Mouse (Mus musculus) intestine, postnatal 0 days (tissue): ENCODE results near the gene Tmx1. TPM values are rescaled to one million over a fixed set of nuclear protein-coding genes. Genes with fewer than 3 reads are reported as not detected.

Experiments
- ATAC-seq: fragments of 200-750 bp; cut with Nextera tagmentation; 2 replicates; pipeline ENCODE4 v1.8.0; 2017; ENCODE audit warnings: mild to moderate bottlenecking, moderate TSS enrichment, moderate library complexity
- H3K27ac ChIP-seq: fragments of 300-500 bp; sonication (generic); 2 replicates; pipeline ENCODE4 v1.5.1; 2014; ENCODE audit warnings: mild to moderate bottlenecking, low read depth, low read length, moderate library complexity
- H3K27me3 ChIP-seq: fragments of 300-500 bp; sonication (generic); replicated peaks from 2 replicates; pipeline ENCODE4 v1.6.1; 2014; ENCODE audit warnings: low read length, mixed read lengths; ENCODE audit not compliant: control insufficient read depth, insufficient read depth
- H3K36me3 ChIP-seq: fragments of 300-500 bp; sonication (generic); 2 replicates; pipeline ENCODE4 v1.6.1; 2014; ENCODE audit warnings: mild to moderate bottlenecking, moderate library complexity; ENCODE audit not compliant: control insufficient read depth, insufficient read depth
- H3K4me1 ChIP-seq: fragments of 300-500 bp; sonication (generic); replicated peaks from 2 replicates; pipeline ENCODE4 v1.6.1; 2014; ENCODE audit warnings: antibody characterized with exemption, low read length, mixed read lengths; ENCODE audit not compliant: control insufficient read depth, insufficient read depth
- H3K4me2 ChIP-seq: fragments of 300-500 bp; sonication (generic); replicated peaks from 2 replicates; pipeline ENCODE4 v1.6.1; 2014; ENCODE audit warnings: low read depth, mild to moderate bottlenecking, moderate library complexity
- H3K4me3 ChIP-seq: fragments of 300-500 bp; sonication (generic); 2 replicates; pipeline ENCODE4 v1.5.1; 2014; ENCODE audit warnings: low read depth, low read length
- H3K9ac ChIP-seq: fragments of 300-500 bp; sonication (generic); 2 replicates; pipeline ENCODE4 v1.6.1; 2014; ENCODE audit warnings: mild to moderate bottlenecking, low read depth, low read length
- H3K9me3 ChIP-seq: fragments of 300-500 bp; sonication (generic); 2 replicates; pipeline ENCODE4 v1.6.1; 2016; ENCODE audit warnings: mixed run types; ENCODE audit not compliant: control insufficient read depth
- CTCF ChIP-seq: sonication (generic); IDR thresholded peaks from 2 replicates; pipeline ENCODE4 v1.5.1; 2016; ENCODE audit warnings: low read depth, mild to moderate bottlenecking, control low read depth, antibody characterized with exemption, moderate library complexity
- WGBS: fragments of 180-500 bp; shearing (Covaris S2); extraction: QIAGEN DNeasy Blood & Tissue Kit; methylation state at CpG from one replicate; pipeline ENCODE4 v1.1.7; 2014; 5-methylcytosine and 5-hydroxymethylcytosine counted together
- polyA plus RNA-seq: library from polyadenylated mRNA; unstranded; fragments of >200 nt; fragmentation: Nextera tagmentation; extraction: Ambion mirVana; gene quantifications from 2 replicates; pipeline ENCODE4 v1.2.1, GENCODE M21; 2015

Tmx1 gene
- polyA plus RNA-seq, 1 experiment from 2014 or later: 64.4 TPM

DNA sequence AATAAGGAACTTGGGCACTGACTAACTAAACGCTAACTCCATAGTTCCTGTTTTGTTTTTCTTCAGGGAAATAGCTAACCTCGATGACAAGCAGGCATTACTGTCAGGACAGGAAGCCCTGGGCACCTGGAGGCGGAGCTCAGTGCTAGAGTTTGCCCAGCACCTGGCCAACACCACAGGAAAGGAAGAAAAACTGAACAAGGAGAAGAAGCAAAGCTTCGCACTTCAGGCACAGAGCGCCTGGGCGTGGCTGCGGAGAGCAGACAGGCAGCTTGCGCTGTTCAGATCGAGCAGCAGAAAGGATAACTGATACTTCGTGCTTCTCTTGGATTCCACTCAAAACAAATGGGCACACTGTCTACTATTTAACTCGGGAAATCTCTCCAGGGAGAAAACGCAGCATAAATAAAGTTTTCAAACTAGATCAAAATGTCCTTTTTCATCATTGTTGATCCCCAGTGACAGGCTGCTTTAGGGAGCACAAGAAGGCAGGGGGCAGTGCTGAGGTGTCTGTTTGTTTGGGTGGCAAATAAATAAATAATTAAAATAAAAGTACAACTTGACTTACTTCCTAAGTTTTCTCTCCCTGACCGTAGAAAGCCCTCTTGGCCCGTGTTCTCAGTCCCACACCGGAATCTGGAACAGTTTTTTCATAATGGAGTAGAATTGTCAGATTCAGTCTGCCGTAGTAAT is 24.1 kb downstream of the Tmx1 start:
- Histone ChIP-seq H3K9me3 (no peaks in the 10 kb centered on the region), H3K4me2 (peak overlapping the region; percentile 28; the same call in 1 of the 2 replicates), H3K4me1 (no peaks in the 10 kb centered on the region), H3K4me3 (no peak overlapping the region), H3K27me3 (no peaks in the 10 kb centered on the region), H3K9ac (no peak overlapping the region), H3K36me3 (no peaks in the 10 kb centered on the region), H3K27ac (no peak overlapping the region)
- TF ChIP-seq CTCF: no peak
- ATAC-seq: no peak
- 59% methylated on average over 16 of the region's 16 CpGs for WGBS

DNA sequence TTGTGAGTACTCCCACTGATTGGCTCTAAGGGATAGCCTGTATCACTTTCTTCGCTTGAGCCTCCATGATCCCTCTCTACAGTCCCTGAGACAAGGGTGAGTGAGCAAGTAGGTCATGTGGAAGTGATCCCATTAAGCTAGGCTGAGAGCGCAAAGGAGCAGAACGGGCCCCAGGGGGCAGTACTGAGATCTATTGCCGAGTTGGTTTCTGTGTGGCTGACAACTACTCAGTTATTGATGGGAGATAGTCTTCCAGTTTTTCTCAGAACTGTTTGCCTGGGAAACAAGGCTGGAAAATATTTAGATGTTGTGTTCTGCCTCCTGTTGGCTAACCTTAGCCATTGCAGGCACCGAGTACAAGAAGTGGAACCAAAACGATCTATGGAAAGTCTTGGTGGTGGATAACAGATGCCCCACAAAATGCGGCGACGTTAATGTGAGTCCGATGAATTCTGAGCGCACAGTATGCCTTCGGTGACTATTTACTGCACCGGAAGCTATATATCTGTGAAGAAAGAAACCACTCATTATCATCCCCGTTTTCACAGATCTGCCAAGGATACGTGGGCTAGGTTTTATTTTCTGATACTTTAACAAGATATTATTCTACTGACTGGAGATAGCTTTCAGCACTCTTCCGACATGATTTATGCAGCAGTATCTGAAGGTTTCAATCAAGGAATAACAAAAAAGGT is 24.8 kb downstream of the Tmx1 start:
- Histone ChIP-seq H3K27ac (no peak overlapping the region), H3K9ac (no peak overlapping the region), H3K4me3 (no peak overlapping the region), H3K27me3 (no peaks in the 10 kb centered on the region), H3K4me1 (no peaks in the 10 kb centered on the region), H3K36me3 (no peaks in the 10 kb centered on the region), H3K9me3 (no peaks in the 10 kb centered on the region), H3K4me2 (no peak overlapping the region)
- ATAC-seq: 0 out of 2 replicates have a peak, but pooled peaks have one; percentile 19
- WGBS: 82% methylated on average over 16 of the region's 16 CpGs
- TF ChIP-seq CTCF: peak; percentile 43

DNA sequence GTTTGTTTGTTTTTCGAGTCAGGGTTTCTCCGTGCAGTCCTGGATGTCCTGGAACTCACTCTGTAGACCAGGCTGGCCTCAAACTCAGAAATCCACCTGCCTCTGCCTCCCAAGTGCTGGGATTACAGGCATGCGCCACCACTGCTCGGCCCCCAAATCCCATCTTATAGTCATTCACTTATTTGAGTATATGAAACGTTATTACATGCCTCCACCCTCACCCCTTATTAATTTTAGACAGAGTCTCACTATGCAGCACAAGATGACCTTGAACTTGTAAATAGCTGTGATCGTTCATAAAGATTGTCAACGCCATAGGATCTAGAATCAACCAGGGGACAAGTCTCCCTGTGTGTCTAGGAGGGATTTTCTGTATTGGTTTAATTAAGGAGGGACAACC is 33.1 kb downstream of the Tmx1 start:
- no peaks in the 10 kb centered on the region for H3K4me1 ChIP-seq
- no peak overlapping the region for H3K4me2 ChIP-seq
- no peaks in the 10 kb centered on the region for H3K9me3 ChIP-seq
- ATAC-seq: no peak
- no peak overlapping the region for H3K27ac ChIP-seq
- no peaks in the 10 kb centered on the region for H3K36me3 ChIP-seq
- no peak overlapping the region for H3K4me3 ChIP-seq
- no peaks in the 10 kb centered on the region for H3K27me3 ChIP-seq
- no peak overlapping the region for H3K9ac ChIP-seq
- TF ChIP-seq CTCF: no peak
- WGBS: 79% methylated on average over 7 of the region's 7 CpGs

- no peaks in the 10 kb centered on the region for H3K4me1 ChIP-seq
- no peak overlapping the region for H3K4me3 ChIP-seq
- 78% methylated on average over 6 of the region's 6 CpGs for WGBS
- no peak for TF ChIP-seq CTCF
- no peak overlapping the region for H3K27ac ChIP-seq
- no peaks in the 10 kb centered on the region for H3K27me3 ChIP-seq
- H3K9me3 ChIP-seq: no peaks in the 10 kb centered on the region
- no peak overlapping the region for H3K9ac ChIP-seq
- no peak for ATAC-seq
- H3K36me3 ChIP-seq: no peaks in the 10 kb centered on the region
- no peak overlapping the region for H3K4me2 ChIP-seq
Observed at GRCm38 (mm10) chr12:70486716-70487480, 34.0 kb downstream of the Tmx1 start.

- 83% methylated on average over 10 of the region's 10 CpGs for WGBS
- Histone ChIP-seq H3K4me3 (no peak overlapping the region), H3K27me3 (no peaks in the 10 kb centered on the region), H3K27ac (no peak overlapping the region), H3K4me2 (no peak overlapping the region), H3K9ac (no peak overlapping the region), H3K9me3 (no peaks in the 10 kb centered on the region), H3K4me1 (no peaks in the 10 kb centered on the region), H3K36me3 (no peaks in the 10 kb centered on the region)
- no peak for ATAC-seq
- TF ChIP-seq CTCF: no peak
Observed at GRCm38 (mm10) chr12:70492441-70492840, 39.5 kb downstream of the Tmx1 start.
